ENCODE assay signal across 8 mouse cellular contexts in the genomic region with DNA sequence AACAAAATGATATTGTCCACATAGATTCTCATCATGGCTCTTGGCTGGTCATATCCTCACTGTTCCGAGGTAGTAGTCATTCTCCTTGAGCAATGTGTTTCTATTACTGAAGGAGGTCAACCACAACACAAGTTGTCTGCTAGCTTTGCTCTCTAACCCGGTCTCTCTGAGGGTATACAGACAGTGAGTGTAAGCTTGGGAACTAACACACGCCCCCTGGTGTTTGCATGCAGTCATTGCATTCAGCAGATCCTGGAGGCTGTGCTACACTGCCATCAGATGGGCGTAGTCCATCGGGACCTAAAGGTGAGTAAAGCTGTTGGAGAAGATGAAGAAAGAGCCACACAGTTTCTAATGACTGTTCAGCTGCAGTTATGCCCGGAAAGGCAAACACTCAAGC.
A peak's percentile ranks its signal among the peaks of the same experiment; 100 is the strongest.
DNase-seq lines count a peak whose midpoint lies in the region; ATAC-seq and TF ChIP-seq lines count a peak whose summit lies in the region.

No protein-coding gene starts in this region.

- H3K36me3 ChIP-seq in heart, embryonic 14.5 days (ENCODE audit: control insufficient read depth, insufficient read depth, low read length): peaks cover 18% of the 10 kb centered on the region
- no peaks in the 10 kb centered on the region for H3K36me3 ChIP-seq in liver, embryonic 11.5 days (ENCODE audit: control insufficient read depth, insufficient read depth, low read length)
- H3K36me3 ChIP-seq in stomach, embryonic 15.5 days: no peaks in the 10 kb centered on the region

- H3K27ac ChIP-seq in heart, embryonic 14.5 days (replicated peaks in 1 of 2; ENCODE audit: control insufficient read depth in 1 of 2, insufficient read depth in 1 of 2, low read depth in 2 of 2, low read length in 2 of 2): no peak overlapping the region
- no peak overlapping the region for H3K27ac ChIP-seq in liver, embryonic 11.5 days (ENCODE audit: low read depth, low read length)
- H3K27ac ChIP-seq in stomach, embryonic 15.5 days: no peak overlapping the region

- DNase-seq in CD4-positive helper T cell, adult 2 months (ENCODE audit: low read depth, low spot score): peak; percentile 79
- peak; percentile 87 for DNase-seq in brain, embryonic 14.5 days (ENCODE audit: low read depth)
- DNase-seq in kidney, postnatal 10 days: peak; percentile 86
- DNase-seq in liver, embryonic 11.5 days (ENCODE audit: low spot score): peak; percentile 63
- DNase-seq in neural tube, embryonic 10.5 days (ENCODE audit: extremely low spot score, low spot score): peak; percentile 68

- peak; percentile 59; the same call in 1 of the 2 replicates for ATAC-seq in erythroid progenitor cell, adult 5-6 weeks (replicated peaks; ENCODE audit: low FRiP score, poor library complexity, severe bottlenecking)
- ATAC-seq in heart, embryonic 14.5 days (ENCODE audit: insufficient number of reproducible peaks, insufficient read depth, low FRiP score, low read depth): peak; percentile 76; the same call in 1 of the 2 replicates
- ATAC-seq in liver, embryonic 11.5 days (replicated peaks; ENCODE audit: low FRiP score): peak; percentile 83
- peak; percentile 82 for ATAC-seq in stomach, embryonic 15.5 days (ENCODE audit: insufficient read depth, low FRiP score, low read depth)

- peaks cover 2 to 13% of the 10 kb centered on the region in 2 experiments; a peak in 3 of 4 replicates for H3K4me1 ChIP-seq in heart, embryonic 14.5 days (ENCODE audit: control insufficient read depth in 2 of 2, insufficient read depth in 2 of 2, low read length in 2 of 2)
- no peaks in the 10 kb centered on the region for H3K4me1 ChIP-seq in liver, embryonic 11.5 days (replicated peaks; ENCODE audit: control insufficient read depth, insufficient read depth, low read length)
- H3K4me1 ChIP-seq in stomach, embryonic 15.5 days: no peaks in the 10 kb centered on the region

- H3K27me3 ChIP-seq in heart, embryonic 14.5 days (ENCODE audit: control insufficient read depth, insufficient read depth, low read length): no peaks in the 10 kb centered on the region
- no peaks in the 10 kb centered on the region for H3K27me3 ChIP-seq in liver, embryonic 11.5 days (replicated peaks; ENCODE audit: control insufficient read depth, insufficient read depth, low read length)
- no peaks in the 10 kb centered on the region for H3K27me3 ChIP-seq in stomach, embryonic 15.5 days (replicated peaks)

- no peak overlapping the region for H3K4me2 ChIP-seq in heart, embryonic 14.5 days (ENCODE audit: low read length)
- no peak overlapping the region for H3K4me2 ChIP-seq in liver, embryonic 11.5 days
- H3K4me2 ChIP-seq in stomach, embryonic 15.5 days: no peak overlapping the region

- WGBS in heart, embryonic 14.5 days: 21% methylated on average over 6 of the region's 6 CpGs
- 22% methylated on average over 6 of the region's 6 CpGs for WGBS in liver, embryonic 11.5 days
- WGBS in stomach, embryonic 15.5 days: 23% methylated on average over 6 of the region's 6 CpGs

- TF ChIP-seq CTCF in brain, embryonic 14.5 days (IDR thresholded peaks at IDR 0.05; ENCODE audit: borderline replicate concordance, extremely low read depth, insufficient read depth, insufficient read length): peak; percentile 84

- H3K9me3 ChIP-seq in heart, embryonic 14.5 days (ENCODE audit: control insufficient read depth, low read length): no peaks in the 10 kb centered on the region
- H3K9me3 ChIP-seq in liver, embryonic 11.5 days (ENCODE audit: control insufficient read depth, low read length): no peaks in the 10 kb centered on the region
- no peaks in the 10 kb centered on the region for H3K9me3 ChIP-seq in stomach, embryonic 15.5 days

- H3K4me3 ChIP-seq in heart, embryonic 14.5 days (ENCODE audit: control insufficient read depth in 1 of 2, insufficient read depth in 1 of 2, low read depth in 1 of 2, low read length in 2 of 2): no peak overlapping the region
- no peak overlapping the region for H3K4me3 ChIP-seq in liver, embryonic 11.5 days (ENCODE audit: low read depth, low read length)
- no peak overlapping the region for H3K4me3 ChIP-seq in stomach, embryonic 15.5 days (replicated peaks)

- TF ChIP-seq POLR2A in brain, embryonic 14.5 days (IDR thresholded peaks at IDR 0.05; ENCODE audit: borderline replicate concordance, extremely low read depth, insufficient read depth, insufficient read length, poor library complexity, severe bottlenecking): no peak

- H3K9ac ChIP-seq in heart, embryonic 14.5 days (ENCODE audit: low read length): no peak overlapping the region
- H3K9ac ChIP-seq in liver, embryonic 11.5 days (ENCODE audit: low read depth, low read length): no peak overlapping the region
- H3K9ac ChIP-seq in stomach, embryonic 15.5 days: no peak overlapping the region
